Mouse (Mus musculus): Measurements from ENCODE around the gene St8sia1.

Gene St8sia1

DNA sequence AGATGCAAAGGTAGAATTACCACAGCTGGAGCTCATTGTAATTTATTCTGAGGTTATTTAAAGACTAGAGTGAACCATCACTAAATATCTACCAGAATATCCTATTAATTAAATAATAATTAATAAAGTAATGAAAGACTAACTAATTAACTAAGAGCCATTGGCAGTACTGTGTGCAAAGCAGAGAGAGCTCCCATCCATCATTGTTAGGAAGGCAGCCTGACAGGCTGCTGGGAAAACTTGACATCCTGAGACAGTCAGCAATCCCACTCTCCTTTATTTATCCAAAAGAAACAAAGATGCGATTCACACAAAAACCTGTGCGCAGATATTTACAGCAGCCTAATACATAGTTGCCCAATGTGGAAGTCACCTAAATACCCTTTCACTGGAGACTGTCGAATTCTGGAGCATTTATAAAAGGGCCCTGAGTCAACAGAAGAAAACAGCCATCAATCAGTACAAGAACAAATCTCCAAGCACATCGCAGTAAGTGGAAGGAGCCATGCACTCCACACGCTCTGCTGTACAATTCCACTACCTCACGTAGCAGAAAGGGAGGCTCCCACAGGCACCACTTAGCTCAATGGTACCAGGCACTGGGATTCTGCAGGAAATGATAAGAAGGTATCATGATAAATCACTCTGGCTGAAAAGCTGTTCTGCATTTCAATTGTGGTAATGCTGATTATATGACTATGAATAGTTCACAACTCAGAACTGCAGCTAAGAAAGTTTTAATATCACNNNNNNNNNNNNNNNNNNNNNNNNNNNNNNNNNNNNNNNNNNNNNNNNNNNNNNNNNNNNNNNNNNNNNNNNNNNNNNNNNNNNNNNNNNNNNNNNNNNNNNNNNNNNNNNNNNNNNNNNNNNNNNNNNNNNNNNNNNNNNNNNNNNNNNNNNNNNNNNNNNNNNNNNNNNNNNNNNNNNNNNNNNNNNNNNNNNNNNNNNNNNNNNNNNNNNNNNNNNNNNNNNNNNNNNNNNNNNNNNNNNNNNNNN is 15.7 kb upstream of the St8sia1 start:
- no peak for DNase-seq (ENCODE audit: low read depth)

DNA sequence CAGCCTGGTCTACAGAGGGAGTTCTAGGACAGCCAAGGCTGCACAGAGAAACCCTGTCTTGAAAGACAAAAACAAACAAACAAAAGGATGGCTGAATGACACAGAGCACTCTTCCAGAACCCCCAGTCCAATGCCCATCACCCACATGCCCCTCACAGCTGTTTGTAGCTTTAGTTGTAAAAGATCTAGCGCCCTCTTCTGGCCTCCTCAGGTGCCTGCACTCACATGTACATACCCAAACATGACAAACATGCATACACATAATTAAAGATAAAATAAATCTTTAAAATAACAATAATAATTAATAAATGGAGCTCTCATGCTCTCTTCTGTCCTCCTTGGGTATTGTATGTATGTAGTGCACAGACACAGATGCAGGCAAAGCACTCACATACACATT is 13.0 kb upstream of the St8sia1 start:
- no peak for DNase-seq (ENCODE audit: low read depth)

DNA sequence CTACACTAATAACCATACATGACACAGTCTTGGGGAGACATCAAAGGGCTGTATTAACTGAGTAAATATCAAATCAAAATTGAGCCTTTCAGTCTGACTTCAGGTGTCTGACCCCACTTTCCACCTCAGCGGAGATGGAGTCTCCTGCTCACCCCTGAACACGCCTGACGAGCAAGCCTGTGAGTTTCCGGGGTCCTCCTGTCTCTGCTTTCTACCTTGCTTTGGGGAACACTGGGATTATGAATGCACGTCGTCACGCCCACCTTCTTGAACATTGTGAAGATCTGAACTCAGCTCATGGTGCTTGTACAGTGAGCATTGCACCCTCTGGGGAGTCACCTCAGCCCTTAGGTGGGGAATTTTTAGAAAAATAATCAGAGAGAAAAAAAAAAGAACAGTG is 9.0 kb upstream of the St8sia1 start:
- DNase-seq (ENCODE audit: low read depth), result no peak

DNA sequence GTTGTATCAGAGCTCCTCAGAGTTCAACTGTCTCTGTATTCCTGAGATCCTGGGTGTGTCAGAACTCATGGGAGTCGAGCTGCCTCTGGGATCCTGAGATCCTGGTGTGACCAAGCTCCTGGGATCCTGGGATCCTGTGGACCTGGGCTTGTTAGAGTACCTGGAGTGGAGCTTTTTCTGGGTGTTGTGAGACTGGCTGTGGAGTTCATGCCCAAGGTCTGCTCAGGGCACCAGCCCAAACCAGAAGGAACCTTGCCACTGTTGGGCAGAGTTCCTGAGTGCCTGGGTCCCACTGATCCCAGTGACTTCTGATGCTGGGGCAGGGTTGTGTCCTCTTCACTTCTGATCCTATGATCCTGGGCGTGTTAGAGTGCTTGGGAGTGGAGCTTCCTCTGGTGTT is 8.0 kb upstream of the St8sia1 start:
- DNase-seq (ENCODE audit: low read depth), result no peak

DNA sequence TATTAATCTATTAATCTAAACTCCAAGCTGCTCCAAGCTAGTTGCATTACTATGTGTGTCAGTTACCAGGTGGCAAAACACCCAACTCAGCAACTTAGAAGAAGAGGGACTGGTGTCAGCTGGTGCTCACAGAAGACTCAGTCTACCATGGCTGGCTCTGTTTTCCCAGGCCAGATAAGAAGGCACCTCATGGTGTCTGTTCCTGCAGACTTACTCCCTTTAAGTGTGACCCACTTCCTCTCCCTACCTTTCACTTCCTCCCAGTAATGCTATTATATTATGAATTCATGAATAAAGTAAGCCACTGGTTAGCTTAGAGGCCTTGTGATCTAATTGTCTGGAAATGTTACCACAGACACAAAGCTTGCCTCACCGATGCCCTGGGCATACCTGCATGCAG is 3.2 kb upstream of the St8sia1 start:
- DNase-seq (ENCODE audit: low read depth), result no peak

DNA sequence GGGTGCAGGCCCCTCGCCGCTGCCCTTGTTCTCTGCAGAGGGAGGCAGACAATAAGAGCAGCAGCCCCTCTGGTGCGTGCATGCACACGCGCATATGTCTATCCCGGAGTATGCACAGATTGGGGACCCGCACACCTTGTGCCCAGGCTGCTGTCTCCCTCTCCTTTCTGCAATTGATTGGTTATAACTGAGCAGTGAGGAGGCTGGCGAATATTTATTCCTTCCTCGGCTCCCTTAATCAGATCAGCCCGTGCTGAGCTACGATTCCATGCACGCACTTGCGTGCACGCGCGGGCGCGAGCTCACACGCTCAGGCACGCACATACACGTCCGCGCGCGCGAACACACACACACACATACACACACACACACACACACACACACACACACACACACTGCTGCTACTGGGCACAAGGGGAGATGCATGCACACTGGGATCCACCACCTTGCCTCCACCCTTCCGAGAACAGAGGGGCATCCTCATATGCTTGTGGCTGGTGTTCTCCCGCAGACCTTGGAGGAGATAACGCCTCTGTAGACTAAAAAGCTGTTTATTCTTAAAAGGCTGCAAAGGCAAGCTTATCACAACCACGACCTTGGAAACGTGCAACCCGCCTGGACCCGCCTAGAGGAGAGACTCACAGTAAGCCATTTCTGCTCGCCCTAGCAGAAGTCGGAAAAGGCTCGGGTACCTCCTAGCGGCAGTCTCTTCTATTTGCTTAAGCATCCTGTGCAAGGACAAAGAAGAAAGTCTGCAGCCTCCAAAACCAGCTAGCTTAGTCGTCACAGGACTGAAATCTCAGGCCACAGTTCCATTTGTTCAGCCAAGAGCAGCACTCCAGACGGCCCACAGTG is 506 bp upstream of the St8sia1 start:
- DNase-seq (ENCODE audit: low read depth), result peak; percentile 10

DNA sequence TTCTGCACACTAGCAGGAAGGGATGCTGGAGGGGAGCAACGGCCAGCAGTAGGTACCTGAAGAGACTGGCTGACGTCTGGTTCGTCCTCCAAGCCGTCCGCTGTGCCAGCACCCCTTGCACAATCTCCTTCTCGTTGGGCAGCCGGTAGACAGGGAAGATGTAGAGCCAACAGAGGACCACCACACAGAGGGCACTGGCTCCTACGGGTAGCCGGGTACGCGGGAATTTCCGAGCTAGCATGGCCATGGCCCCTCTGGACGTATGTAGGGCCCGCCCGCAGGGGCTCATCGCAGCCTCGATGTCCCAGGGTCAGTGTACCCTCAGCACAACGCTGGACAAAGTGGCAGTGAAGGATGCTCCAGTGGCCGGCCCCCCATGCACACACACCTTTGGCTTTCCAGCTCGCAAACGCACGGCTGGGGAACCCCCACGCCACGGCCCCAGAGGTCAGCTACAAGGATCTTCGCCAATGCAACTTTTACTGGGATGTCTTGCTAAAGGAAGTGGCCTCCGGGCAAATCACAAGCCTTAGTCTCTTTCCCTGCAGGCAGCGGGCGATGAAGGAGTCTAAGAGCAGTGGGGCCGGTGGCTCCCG is 674 bp downstream of the St8sia1 start:
- DNase-seq (ENCODE audit: low read depth), result no peak

DNA sequence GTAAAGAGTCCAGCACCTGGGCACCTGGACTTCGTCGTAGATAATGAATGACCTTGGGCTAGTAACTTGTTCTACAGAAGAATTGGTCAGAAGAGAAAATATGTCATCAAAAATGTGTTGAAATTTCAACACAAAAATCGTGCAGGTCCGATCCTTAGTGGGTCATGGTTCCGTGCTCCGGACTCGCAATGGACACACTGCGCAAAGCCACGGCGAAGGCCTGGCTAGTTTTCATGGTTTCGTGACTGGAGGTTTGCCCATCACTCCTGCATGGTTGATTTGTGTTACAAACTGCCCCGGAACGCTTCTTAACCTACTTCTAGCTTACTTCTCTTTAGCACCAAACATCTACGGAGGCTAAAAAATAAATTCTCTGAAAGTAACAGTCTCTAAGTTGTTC is 1.4 kb downstream of the St8sia1 start:
- DNase-seq (ENCODE audit: low read depth), result no peak

DNA sequence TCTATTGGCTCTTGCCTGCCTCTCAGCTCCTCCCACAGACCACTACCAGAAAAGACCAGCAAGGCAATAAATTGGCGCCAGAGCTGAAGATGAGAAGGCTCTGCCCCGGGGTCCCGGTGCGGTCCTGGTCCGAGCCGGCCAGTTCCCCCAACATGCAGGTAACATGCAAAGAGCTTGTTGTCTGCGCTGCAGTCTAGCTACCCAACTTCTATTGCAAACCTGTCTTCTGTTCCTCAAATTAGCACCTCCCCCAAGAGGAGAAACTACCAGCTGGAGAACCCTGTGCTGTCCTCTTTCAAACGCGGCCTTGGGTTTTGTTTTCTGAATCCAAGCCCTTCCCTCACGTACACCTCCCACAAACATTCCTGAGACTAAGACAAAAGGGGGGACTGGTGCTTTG is 1.8 kb downstream of the St8sia1 start:
- no peak for DNase-seq (ENCODE audit: low read depth)

DNA sequence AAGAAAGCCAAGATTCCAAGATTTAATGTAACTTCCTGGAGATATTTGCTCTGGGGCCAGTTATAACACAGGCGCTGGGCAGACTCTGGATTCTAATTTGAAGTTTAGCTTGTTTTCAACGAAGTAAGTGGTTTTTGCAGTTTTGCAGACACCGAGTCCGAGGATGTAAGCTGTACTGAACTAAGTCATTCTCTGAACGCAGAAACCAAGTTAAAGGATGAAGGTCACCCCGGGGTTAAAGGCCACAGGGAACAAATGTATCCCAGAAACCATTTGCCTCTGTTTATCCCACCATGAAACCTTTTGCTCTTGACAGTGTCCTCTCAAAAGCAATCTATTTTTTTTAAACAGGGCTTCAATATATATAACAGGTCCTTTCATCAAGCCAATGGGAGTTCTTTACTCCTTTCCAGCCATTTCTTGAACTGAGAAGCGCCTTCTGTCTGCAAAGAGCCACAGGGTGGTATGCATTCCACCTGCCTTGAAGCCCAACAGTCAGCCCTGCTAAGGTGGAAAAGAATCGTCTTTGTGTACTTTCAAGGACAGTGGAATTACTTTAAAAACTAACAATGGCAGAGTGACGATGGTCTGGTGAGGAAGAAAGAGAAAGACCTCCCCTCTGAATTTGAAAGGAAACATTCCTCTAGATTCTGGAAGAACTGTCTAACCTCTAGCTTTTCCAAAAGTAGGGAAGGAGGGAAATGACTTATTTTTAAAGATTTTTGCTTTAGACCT is 2.4 kb downstream of the St8sia1 start:
- DNase-seq (ENCODE audit: low read depth), result no peak

DNA sequence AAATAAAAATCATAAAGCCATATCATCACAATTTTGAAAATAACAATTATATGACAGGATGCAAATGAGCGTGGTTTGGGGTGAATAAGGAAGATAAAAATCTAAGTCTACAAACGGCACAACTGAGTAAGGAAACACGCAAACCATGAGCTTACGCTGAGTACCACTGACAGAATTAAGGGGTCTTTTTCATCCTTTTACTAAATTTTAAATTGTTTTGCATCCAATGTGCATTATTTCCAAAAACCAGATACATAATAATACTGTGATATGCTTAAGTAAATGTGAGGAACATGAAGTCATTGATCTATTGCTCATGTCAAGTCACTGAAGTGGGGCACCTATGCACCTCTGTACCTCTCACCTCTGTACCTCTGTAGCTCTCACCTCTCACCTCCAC is 7.7 kb downstream of the St8sia1 start:
- DNase-seq (ENCODE audit: low read depth), result no peak

DNA sequence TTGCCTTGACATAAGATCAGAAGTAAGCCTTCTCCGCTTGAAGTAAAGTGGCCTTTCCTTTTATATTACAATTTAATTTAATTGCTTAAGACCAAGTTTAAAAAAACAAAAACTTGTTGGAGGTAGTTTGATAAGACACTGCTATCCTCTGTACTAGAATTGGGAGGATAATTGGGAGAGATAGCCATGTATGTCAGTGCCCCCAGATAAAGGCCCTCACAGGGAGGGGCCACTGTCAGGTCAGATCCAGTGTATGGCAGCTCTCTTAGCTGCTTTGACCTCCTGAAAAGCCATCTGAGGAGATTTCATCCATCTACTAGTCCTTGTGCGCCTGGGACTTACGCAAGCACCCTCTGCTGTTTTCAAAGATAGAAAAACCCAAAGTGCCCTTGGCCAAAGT is 9.0 kb downstream of the St8sia1 start:
- no peak for DNase-seq (ENCODE audit: low read depth)

DNA sequence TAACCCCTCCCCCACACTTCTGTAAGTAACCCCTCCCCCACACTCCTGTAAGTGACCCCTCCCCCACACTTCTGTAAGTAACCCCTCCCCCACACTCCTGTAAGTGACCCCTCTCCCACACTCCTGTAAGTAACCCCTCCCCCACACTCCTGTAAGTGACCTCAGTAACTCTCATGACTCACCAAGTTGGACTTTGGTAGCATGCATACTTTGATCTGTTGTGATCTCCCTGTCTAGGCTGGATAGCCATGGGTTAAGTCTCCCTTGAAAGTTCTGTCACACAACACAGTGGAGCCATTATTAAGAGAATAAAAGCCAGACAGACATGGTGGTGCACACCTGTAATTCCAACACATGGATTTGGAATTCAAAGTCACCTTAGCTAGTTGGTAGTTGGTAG is 11.1 kb downstream of the St8sia1 start:
- no peak for DNase-seq (ENCODE audit: low read depth)

DNA sequence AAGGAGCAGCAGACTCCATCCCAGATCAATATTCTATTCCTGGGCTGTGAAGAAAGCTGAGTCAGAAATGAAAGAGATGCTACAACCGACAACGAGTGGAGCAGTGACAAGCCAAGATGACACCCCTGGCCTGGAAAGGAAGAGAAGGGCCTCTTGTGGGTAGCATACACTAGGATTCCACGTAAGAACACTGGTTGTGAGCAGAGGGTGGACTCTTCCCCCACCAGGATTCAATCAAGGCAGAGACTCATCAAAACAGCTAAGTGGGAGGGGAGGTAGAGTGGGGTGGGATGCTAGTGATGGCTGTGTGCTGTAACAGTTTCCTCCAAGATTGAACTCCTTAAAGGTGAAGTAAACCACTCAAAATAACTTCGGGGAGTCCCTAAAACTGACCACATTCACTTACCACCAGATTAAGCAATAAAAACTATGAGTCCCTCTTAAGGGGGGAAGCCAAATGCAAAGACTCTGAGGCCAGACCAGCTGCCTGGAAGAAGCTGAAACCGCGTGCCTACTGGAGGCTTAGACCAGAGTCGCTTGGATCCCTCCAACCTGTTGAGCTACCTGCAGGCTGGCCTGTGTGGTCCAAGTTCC is 11.8 kb downstream of the St8sia1 start:
- DNase-seq (ENCODE audit: low read depth), result no peak

DNA sequence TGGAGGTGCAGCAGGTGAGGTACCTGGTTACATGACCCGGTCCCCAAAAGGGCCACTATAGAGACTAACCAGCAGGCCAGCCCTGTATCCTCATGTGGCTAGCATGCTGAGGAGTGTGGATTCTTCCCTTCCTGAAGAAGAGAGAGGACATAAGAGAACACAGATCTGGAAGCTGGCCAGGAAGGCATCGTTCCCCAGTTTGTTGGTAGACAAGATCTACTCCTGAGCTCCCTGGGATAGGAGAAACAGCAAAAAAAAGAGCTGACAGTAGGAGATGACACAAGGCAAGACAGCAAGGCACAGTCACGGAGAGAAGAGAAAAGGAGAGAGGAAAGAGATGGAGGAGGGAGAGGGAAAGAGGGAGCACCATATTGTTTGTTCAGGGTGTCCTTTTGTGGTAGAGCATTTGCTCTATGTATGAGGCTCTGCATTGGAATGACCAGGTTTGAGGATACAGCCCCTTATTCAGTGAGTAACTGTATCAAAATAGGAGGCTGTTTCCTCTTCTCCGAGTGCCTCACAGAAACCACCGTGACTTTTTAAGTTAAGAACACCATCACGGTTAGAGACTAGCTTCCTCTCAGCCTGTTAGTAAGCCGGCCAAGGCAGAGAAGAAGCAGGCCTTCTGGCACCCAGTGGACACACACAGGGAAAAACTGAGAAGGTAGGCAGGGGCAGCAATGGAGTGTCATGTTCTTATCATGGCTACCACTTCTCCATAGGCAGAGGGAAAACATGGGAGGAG is 12.5 kb downstream of the St8sia1 start:
- DNase-seq (ENCODE audit: low read depth), result no peak

DNA sequence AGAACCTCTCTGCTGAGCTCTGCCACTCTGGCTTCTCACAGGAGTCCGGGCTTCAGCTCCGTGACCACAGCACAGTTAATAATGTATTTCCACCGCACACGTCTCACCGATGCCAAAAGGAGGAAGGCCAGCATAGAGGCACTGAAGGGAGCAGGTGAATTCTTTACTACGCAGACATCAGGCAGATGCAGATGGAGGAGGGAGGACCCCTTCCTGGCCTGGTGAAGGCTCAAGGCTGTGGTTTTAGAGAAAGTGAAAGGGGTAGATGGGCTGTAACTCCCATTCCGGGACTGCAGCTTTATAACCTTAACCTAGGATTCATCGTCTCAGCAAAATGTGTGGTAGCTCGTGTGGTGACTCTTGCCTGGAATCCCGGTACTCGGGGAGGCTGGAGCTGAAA is 13.9 kb downstream of the St8sia1 start:
- no peak for DNase-seq (ENCODE audit: low read depth)

DNA sequence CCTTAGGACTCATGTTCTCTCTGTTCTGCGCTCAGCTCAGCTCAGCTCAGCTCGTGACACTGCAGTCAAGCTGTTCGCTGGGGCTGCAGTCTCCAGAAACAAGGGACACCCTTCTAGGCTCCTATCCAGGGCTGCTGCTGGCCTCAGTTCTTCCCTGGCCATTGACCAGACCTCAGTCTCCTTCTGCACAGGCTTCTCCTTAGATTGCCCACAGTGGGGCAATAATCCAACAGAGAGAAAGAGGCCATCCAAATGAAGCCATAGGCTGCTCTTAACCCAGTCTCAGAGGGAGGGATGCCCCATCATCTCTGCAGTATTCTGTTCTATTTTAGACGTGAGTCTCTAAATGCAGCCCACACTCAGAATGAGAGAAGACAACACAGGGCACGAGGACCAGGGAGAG is 15.3 kb downstream of the St8sia1 start:
- no peak for DNase-seq (ENCODE audit: low read depth)

DNA sequence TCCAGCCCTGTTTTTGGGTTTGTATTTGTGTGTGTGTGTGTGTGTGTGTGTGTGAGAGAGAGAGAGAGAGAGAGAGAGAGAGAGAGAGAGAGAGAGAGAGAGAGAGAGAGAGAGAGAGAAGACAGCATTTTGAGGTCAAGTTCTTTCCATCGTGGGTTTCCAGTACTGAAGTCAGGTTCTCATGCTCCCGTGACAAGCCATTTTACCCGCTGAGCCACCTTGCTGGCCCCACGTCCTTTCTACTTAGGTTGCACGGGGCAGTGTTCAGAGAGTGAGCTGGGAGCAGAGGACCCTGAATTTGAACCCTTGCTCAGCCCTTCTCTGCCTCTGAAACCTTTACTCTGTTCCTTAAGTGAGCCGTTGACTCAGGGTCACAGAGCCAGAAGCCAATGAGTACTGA is 17.2 kb downstream of the St8sia1 start:
- no peak for DNase-seq (ENCODE audit: low read depth)

DNA sequence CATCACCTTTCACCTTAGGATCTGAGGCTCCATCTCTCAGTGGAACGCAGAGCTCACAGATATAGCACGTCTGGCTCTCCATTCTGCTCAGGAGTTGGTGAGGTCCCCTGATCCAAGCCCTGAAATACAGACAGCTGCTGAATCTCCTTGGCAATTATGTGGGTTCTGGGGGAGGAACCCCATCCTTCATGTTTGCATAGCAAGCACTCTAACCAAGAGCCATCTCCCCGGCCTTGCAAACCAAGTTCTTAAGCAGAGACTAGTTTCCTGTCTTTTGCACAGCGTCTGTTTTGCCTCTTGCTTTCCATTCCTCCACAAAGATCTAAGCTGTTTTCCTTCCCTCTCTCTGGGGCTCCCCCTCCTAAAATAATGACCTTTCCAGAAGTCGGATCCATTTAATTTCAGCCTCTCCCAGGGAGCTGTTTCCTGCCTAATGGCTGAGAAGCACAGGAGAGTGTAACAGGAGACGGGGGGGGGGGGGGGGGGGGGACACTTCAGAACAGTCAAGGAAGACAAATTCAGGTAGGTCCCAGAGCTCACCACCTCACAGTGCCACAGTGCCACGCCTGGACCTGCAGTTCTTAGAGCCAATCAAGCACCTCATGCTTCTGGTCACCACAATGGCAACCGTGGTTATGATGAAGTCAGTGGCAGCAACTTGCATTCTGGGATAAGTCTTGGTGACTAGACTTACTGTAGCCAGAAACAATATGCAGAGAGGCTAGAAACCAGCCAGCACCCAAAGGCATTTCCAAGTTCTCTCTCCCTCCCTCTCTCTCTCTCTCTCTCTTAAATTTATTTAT is 18.0 kb downstream of the St8sia1 start:
- DNase-seq (ENCODE audit: low read depth), result no peak

DNA sequence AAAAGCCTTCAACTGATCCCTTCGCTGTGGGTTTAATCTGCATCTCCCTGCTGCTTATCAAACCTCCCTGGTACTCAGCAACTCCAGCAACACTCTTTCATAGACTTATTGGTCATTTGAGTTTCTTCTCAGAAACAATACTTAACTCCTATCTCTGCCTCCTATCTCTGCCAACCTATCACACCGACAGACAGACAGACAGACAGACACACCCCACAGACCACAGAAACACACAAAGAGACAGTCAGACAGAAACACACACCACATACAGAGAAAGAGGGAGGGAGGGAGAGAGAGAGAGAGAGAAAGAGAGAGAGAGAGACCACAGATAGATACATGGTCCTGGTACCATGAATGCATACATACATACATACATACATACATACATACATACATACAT is 18.8 kb downstream of the St8sia1 start:
- no peak for DNase-seq (ENCODE audit: low read depth)
